Mouse (Mus musculus) gastrocnemius, adult 18-20 months (tissue): ENCODE results near the gene Gm21708. TPM values are rescaled to one million over a fixed set of nuclear protein-coding genes. Genes with fewer than 3 reads are reported as not detected.
"Not testable (repeated sequence)": the region's sequence is repeated elsewhere in the genome, so short reads cannot be mapped to it uniquely, and the experiment has no call there.

Experiments used
- DNase-seq: peaks from one replicate; pipeline ENCODE4 v3.0.0; 2021; ENCODE audit warnings: low spot score
- long read RNA-seq, 2 experiments: library from polyadenylated mRNA; stranded (forward); transcript quantifications; one replicate each; pipeline ENCODE4 v2.0.0; 2021
- total RNA-seq, 2 experiments: library from RNA; stranded (reverse); gene quantifications; 2 replicates each; pipeline ENCODE4 v1.2.3; 2021

Gm21708 gene
- not detected for total RNA-seq
- long read RNA-seq, experiment 1 = 0 reads
- long read RNA-seq, experiment 2 = 0 reads

DNA sequence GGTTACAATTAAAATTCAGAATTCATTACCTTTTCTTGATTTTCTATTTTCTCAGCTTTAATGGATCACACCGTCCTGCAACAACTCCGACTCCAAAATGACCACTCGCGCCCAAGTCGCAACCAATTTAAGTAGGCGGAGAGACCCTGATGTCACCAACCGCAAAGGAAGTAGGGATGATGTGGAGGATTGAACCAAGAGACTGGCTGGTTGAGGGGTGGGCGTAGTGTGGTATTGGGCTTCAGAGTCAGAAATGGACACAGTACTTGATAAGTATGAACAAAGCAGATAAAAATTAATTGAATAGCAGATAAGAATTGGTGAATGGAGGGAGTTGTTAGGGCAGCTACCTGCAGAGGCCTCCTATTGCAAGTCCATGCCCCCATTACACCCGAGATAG, at the start of gene Gm21708, which contains the start of gene Gm21704:
TSS of gene Gm21708 (minus strand) at position 101 of the 400 bp plus-strand sequence.
TSS of gene Gm21704 (minus strand) at position 101 of the 400 bp plus-strand sequence.
- not testable (repeated sequence) for DNase-seq

Other genes with a start within 250 kb of the Gm21708 start
- not detected for gene Gm21677, start 103.7 kb downstream of the Gm21708 start, total RNA-seq
- not detected for gene Gm21693, start 64.8 kb downstream of the Gm21708 start, total RNA-seq
- gene Gm21704, start within 50 bp of the Gm21708 start, total RNA-seq = not detected